Mouse (Mus musculus) heart, embryonic 12.5 days (tissue): ENCODE data around the gene Carnmt1. TPM values are rescaled to one million over a fixed set of nuclear protein-coding genes. Genes with fewer than 3 reads are reported as not detected.

Source experiments
- ATAC-seq: fragments of 200-750 bp; cut with Nextera tagmentation; 2 replicates; pipeline ENCODE4 v1.8.0; 2017; ENCODE audit warnings: moderate TSS enrichment, moderate library complexity; ENCODE audit not compliant: insufficient number of reproducible peaks, low FRiP score
- H3K27ac ChIP-seq: fragments of 300-500 bp; sonication (generic); 2 replicates; pipeline ENCODE4 v1.5.1; 2016; ENCODE audit warnings: mild to moderate bottlenecking, moderate library complexity; ENCODE audit not compliant: poor library complexity, severe bottlenecking
- H3K27me3 ChIP-seq: fragments of 300-500 bp; sonication (generic); replicated peaks from 2 replicates; pipeline ENCODE4 v1.6.1; 2016; ENCODE audit warnings: mild to moderate bottlenecking, moderate library complexity
- H3K36me3 ChIP-seq: fragments of 300-500 bp; sonication (generic); 2 replicates; pipeline ENCODE4 v1.6.1; 2016; ENCODE audit warnings: mild to moderate bottlenecking, moderate library complexity
- H3K4me1 ChIP-seq: fragments of 300-500 bp; sonication (generic); replicated peaks from 2 replicates; pipeline ENCODE4 v1.6.1; 2016; ENCODE audit warnings: mild to moderate bottlenecking
- H3K4me2 ChIP-seq: fragments of 300-500 bp; sonication (generic); 2 replicates; pipeline ENCODE4 v1.6.1; 2016; ENCODE audit warnings: mild to moderate bottlenecking, moderate library complexity
- H3K4me3 ChIP-seq: fragments of 300-500 bp; sonication (generic); 2 replicates; pipeline ENCODE4 v1.5.1; 2016; ENCODE audit warnings: mild to moderate bottlenecking
- H3K9ac ChIP-seq: fragments of 300-500 bp; sonication (generic); 2 replicates; pipeline ENCODE4 v1.6.1; 2016; ENCODE audit warnings: mild to moderate bottlenecking, moderate library complexity
- H3K9me3 ChIP-seq: fragments of 300-500 bp; sonication (generic); replicated peaks from 2 replicates; pipeline ENCODE4 v1.6.1; 2016; ENCODE audit warnings: mild to moderate bottlenecking, moderate library complexity
- WGBS: fragments of 180-500 bp; shearing (Covaris S2); methylation state at CpG from one replicate; pipeline ENCODE4 v1.1.7; 2016; 5-methylcytosine and 5-hydroxymethylcytosine counted together
- polyA plus RNA-seq: library from polyadenylated mRNA; unstranded; fragments of >200 nt; fragmentation: Nextera tagmentation; extraction: Ambion mirVana; gene quantifications from 2 replicates; pipeline ENCODE4 v1.2.1, GENCODE M21; 2016

The Carnmt1 gene
- polyA plus RNA-seq, 1 experiment from 2014 or later: 34.9 TPM

DNA sequence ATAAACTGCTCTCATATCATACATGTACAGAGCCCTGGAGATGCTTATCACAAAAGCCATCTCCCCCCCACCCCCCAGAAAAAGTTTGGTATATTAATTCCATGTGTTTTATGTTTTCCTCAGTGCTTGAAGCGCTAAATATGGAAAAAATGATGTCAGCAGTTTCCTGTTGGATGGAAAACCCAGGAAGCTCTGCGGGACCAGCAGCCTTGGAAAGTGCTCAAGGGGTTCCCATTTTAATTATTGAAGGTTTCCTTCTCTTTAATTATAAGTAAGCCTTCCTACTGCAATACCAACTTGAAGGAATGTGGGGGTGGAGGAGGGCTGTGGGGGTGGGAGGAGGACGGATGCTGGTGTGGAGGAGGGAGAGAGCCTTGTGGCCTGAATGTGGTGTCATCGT, 29.6 kb upstream of the Carnmt1 start:
- 65% methylated on average over 4 of the region's 4 CpGs for WGBS
- no peak overlapping the region for H3K4me2 ChIP-seq
- no peaks in the 10 kb centered on the region for H3K27me3 ChIP-seq
- no peak overlapping the region for H3K4me3 ChIP-seq
- no peak overlapping the region for H3K27ac ChIP-seq
- no peak overlapping the region for H3K9ac ChIP-seq
- H3K4me1 ChIP-seq: peaks cover 4% of the 10 kb centered on the region; the same call in 1 of the 2 replicates
- ATAC-seq: no peak
- H3K9me3 ChIP-seq: no peaks in the 10 kb centered on the region
- H3K36me3 ChIP-seq: peaks cover 5% of the 10 kb centered on the region; the same call in 1 of the 2 replicates

DNA sequence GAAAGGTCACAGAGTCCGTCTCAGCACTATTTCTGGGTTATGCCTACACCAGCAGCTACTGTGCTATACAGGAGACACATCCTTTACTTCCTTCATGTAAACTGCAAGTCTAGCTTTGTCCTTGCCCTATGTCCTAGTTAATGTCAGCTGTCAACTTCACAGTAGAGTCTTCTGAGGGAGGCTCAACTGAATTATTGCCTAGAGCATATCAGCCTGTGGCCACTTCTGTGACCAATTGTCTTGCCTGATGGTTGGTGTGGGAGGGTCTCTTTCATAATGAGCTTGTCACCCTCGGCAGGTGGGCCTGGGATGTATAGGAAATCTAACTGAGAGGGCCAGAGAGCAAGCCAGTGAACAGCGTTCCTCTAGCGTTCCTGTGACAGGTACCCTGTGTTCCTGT, 27.2 kb upstream of the Carnmt1 start:
- Histone ChIP-seq H3K27me3 (no peaks in the 10 kb centered on the region), H3K4me2 (no peak overlapping the region), H3K36me3 (peaks cover 3% of the 10 kb centered on the region; the same call in 1 of the 2 replicates), H3K9me3 (no peaks in the 10 kb centered on the region), H3K27ac (no peak overlapping the region), H3K9ac (no peak overlapping the region), H3K4me1 (peaks cover 20% of the 10 kb centered on the region), H3K4me3 (no peak overlapping the region)
- ATAC-seq: no peak
- 59% methylated on average over 4 of the region's 4 CpGs for WGBS

DNA sequence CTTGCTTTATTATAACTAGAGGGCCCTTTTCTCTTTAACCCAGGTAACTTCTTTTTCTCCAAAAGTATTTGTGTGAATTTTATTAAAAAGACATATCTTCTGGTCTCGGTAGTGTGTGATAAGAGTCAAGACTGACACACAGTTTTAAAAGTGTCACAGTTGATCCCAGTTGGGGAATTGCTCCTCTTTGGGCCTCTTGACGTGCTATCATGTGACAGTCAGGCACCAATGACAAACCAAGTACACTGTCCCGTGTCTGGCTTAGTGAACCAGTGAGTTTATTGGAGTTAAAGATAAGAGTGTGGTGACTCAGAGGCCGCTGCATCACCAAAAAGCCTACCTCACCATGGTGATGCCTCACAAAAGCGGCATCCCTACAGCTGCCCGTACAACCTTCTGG, 26.5 kb upstream of the Carnmt1 start:
- H3K27ac ChIP-seq: no peak overlapping the region
- 50% methylated on average over 6 of the region's 6 CpGs for WGBS
- peaks cover 3% of the 10 kb centered on the region; the same call in 1 of the 2 replicates for H3K36me3 ChIP-seq
- peaks cover 20% of the 10 kb centered on the region for H3K4me1 ChIP-seq
- no peak overlapping the region for H3K4me3 ChIP-seq
- H3K9ac ChIP-seq: no peak overlapping the region
- no peak overlapping the region for H3K4me2 ChIP-seq
- no peaks in the 10 kb centered on the region for H3K27me3 ChIP-seq
- no peaks in the 10 kb centered on the region for H3K9me3 ChIP-seq
- ATAC-seq: peak; percentile 62; the same call in 1 of the 2 replicates

DNA sequence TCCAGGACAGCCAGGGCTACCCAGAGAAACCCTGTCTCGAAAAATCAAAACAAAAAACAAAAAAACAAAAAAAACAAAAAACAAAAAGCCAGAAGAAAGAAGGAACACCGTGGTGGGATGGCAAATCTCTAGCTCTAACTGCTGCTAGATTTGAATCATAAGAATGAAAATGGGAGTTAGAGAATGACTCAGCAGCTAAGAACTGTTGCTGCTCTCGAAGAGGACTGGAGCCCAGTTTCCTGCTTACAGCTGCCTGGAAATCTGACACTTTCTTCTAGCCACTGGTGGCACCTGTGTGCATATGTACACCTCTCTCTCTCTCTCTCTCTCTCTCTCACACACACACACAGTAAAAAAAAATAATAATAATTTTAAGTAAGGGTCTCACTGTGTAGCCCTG, 24.2 kb upstream of the Carnmt1 start:
- 55% methylated on average over 3 of the region's 3 CpGs for WGBS
- Histone ChIP-seq H3K27ac (no peak overlapping the region), H3K4me2 (no peak overlapping the region), H3K9ac (no peak overlapping the region), H3K4me1 (peaks cover 23% of the 10 kb centered on the region), H3K36me3 (peaks cover 3% of the 10 kb centered on the region; the same call in 1 of the 2 replicates), H3K9me3 (no peaks in the 10 kb centered on the region), H3K27me3 (no peaks in the 10 kb centered on the region), H3K4me3 (no peak overlapping the region)
- ATAC-seq: no peak

DNA sequence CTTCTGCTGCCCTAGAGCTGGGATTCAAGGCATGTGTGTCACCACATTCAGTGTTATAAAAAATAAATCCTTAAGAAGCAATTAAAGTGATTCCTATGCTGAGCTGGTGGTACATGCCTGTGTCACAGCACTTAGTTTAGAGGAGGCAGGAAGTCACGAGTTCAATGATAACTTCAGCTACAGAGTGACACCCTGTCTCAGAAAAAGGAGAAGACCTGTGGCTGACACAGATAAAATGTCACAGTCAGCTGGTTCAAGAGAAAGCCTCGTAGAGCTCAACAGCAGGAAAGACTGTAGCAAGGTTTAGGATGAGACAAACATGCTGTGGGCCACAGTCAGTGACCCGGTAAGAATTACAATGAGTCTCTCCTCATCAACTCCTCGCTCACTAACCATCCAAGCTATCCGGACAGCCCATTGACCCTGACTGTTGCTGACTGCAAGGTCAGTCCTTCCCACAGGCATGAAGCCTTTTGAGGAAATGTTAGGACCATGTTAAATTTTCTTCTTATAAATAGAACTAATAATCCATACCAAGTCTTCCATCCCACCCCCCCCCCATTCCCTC, 23.6 kb upstream of the Carnmt1 start:
- peaks cover 3% of the 10 kb centered on the region; the same call in 1 of the 2 replicates for H3K36me3 ChIP-seq
- H3K4me1 ChIP-seq: peaks cover 23% of the 10 kb centered on the region
- no peak overlapping the region for H3K4me3 ChIP-seq
- H3K9ac ChIP-seq: no peak overlapping the region
- H3K27me3 ChIP-seq: no peaks in the 10 kb centered on the region
- 40% methylated on average over 5 of the region's 5 CpGs for WGBS
- no peaks in the 10 kb centered on the region for H3K9me3 ChIP-seq
- ATAC-seq: no peak
- H3K27ac ChIP-seq: 0 out of 2 replicates have a peak overlapping the region, but pooled peaks have one; percentile 1
- H3K4me2 ChIP-seq: no peak overlapping the region

DNA sequence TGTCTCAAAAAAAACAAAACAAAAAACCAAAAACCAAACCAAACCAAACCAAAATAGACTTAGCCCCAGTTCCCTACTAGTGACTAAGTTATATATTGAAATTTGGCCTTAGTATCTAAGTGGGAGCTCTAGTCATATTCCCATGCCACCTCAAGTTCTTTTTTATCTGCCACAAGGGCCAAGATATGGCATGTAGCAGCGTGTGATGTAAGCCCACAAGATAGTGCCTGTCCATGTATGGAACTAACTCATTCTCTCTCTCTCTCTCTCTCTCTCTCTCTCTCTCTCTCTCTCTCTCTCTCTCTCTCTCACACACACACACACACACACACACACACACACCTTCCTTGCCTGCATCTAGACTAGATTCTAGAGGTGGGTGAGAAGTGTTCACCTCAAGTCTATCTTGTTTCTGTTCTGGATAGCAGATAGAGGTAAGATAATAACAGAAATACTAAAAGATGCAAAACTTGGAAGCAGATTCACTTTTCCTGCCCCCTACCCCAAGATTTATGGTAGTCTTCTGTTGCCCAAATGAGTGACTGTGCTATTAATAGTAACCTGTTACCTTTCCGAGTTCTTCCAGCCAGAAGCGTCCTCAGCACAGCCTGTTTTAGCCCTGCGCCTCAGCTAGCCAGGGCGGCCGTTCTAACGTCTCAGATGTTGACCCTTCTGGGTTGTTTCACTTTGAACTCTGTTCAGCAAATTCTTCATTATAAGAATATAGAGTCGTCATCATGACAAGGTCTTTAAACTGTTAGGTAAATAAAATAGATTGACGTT, 22.6 kb upstream of the Carnmt1 start:
- Histone ChIP-seq H3K36me3 (no peaks in the 10 kb centered on the region), H3K9ac (no peak overlapping the region), H3K27me3 (no peaks in the 10 kb centered on the region), H3K4me2 (no peak overlapping the region), H3K9me3 (no peaks in the 10 kb centered on the region), H3K27ac (0 out of 2 replicates have a peak overlapping the region, but pooled peaks have one; percentile 6), H3K4me3 (no peak overlapping the region), H3K4me1 (peaks cover 27% of the 10 kb centered on the region)
- ATAC-seq: no peak
- 44% methylated on average over 9 of the region's 9 CpGs for WGBS

DNA sequence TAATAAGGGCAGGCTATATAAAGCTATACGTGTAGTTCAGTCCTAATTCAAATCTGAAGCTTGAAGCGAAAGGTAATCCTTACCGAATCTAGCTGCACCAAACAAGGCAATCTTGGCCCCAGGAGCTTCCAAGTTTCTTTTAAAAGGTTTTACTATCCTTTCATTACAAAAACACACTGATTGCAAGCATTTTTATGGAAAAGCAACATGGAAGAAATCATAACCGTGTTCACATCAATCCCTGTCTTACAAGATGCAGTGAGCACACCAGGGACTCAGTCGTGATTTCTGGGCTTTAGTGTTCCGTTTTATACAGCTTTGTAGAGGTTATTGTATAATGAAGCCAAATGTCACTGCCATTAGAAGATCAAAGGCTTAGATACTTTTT, 22.0 kb upstream of the Carnmt1 start:
- Histone ChIP-seq H3K27ac (no peak overlapping the region), H3K9ac (no peak overlapping the region), H3K4me1 (peaks cover 33% of the 10 kb centered on the region), H3K4me3 (no peak overlapping the region), H3K4me2 (no peak overlapping the region), H3K9me3 (no peaks in the 10 kb centered on the region), H3K36me3 (no peaks in the 10 kb centered on the region), H3K27me3 (no peaks in the 10 kb centered on the region)
- no peak for ATAC-seq
- 69% methylated on average over 6 of the region's 6 CpGs for WGBS

DNA sequence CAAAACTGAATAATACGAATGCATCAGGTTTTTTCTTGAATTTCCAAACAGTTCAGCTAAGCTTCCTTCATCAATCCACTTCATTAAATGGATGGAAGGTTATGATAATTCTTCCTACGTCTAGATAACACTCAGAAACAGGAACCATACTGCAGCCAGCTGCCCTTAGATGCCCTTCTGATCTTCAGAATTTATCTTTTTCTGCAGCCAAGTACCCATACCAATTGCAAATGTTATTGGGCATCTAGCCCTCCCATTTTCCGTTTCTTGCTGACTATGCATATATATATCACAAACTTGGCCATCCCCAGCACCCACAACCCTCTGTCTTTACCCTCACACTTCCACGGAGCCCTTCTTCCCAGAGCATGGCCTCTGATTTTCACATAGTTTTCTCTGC, 20.6 kb upstream of the Carnmt1 start:
- Histone ChIP-seq H3K9ac (no peak overlapping the region), H3K27ac (no peak overlapping the region), H3K36me3 (no peaks in the 10 kb centered on the region), H3K4me2 (no peak overlapping the region), H3K27me3 (no peaks in the 10 kb centered on the region), H3K4me1 (peaks cover 44% of the 10 kb centered on the region), H3K9me3 (no peaks in the 10 kb centered on the region), H3K4me3 (no peak overlapping the region)
- ATAC-seq: no peak
- WGBS: 74% methylated on average over 4 of the region's 4 CpGs

DNA sequence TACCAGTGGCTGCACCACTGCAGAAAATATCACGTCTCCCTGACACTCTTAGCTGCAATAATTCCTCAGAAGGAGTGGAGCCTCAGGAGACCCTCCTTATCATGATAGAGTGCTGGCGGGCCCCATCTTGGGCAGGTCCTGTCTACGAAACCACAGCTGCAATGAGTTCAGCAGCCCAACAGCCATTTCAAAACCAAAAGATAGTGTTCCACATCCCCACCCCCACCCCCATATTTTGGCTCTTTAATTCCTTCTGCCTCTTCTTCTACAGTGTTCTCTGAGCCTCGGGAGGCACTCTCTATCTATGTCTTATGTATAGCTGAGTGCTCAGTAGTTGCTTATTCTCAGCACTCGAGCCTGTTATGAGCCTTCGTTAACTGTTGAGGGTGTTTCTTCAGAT, 20.1 kb upstream of the Carnmt1 start:
- Histone ChIP-seq H3K4me2 (no peak overlapping the region), H3K27me3 (no peaks in the 10 kb centered on the region), H3K36me3 (no peaks in the 10 kb centered on the region), H3K9me3 (no peaks in the 10 kb centered on the region), H3K9ac (no peak overlapping the region), H3K27ac (no peak overlapping the region), H3K4me1 (peaks cover 49% of the 10 kb centered on the region), H3K4me3 (no peak overlapping the region)
- WGBS: 61% methylated on average over 6 of the region's 6 CpGs
- no peak for ATAC-seq

DNA sequence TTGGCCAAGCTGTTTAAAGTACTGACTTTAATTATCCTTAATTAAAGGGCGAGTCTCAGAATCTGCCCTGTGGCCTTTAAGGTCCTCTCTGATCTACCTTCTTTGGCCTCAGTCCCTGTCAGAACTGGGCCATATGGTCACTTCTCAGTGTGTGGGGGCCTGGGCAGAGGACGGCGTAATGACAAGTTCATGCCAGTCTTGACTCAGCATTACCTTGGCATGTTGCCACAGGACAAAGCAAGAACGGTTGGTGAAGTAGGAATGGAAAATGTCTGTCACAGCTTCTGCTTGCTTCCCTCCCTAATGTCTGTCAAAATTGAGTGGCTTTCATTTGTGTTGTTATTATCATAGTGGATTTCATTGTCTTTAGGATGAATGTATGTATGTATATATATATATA, 18.0 kb upstream of the Carnmt1 start:
- Histone ChIP-seq H3K36me3 (no peaks in the 10 kb centered on the region), H3K4me2 (no peak overlapping the region), H3K27ac (no peak overlapping the region), H3K27me3 (no peaks in the 10 kb centered on the region), H3K9me3 (no peaks in the 10 kb centered on the region), H3K4me3 (no peak overlapping the region), H3K4me1 (peaks cover 38% of the 10 kb centered on the region), H3K9ac (no peak overlapping the region)
- WGBS: 49% methylated on average over 4 of the region's 4 CpGs
- ATAC-seq: no peak

DNA sequence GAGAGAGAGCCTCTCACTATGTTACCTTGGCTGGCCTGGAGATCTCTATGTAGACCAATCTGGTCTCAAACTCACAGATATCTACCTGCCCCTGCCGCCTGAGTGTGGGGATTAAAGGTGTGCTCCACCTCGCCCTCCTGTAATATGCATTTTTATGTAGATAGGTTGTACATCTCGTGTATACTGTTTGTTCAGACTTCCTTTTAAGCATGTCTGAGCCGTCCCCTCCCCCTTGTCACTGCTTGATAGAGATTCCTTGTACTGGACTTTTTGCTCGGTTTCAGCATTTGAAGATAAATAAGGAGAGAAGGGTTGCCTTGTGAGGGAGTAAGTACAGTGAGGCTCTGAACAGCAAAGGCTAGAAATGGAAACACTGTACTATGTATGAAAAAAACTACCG, 17.5 kb upstream of the Carnmt1 start:
- H3K9ac ChIP-seq: no peak overlapping the region
- H3K36me3 ChIP-seq: no peaks in the 10 kb centered on the region
- no peaks in the 10 kb centered on the region for H3K27me3 ChIP-seq
- 61% methylated on average over 6 of the region's 6 CpGs for WGBS
- no peak overlapping the region for H3K27ac ChIP-seq
- peaks cover 34% of the 10 kb centered on the region for H3K4me1 ChIP-seq
- no peak for ATAC-seq
- H3K9me3 ChIP-seq: no peaks in the 10 kb centered on the region
- no peak overlapping the region for H3K4me2 ChIP-seq
- no peak overlapping the region for H3K4me3 ChIP-seq
